Mouse (Mus musculus) hindbrain, embryonic 10.5 days (tissue): ENCODE measurements at regions not wholly inside any gene's neighbourhood (a gene's known extent, or its start where the extent isn't known, plus 50 kb on each side); places are given as distances from the start of the nearest gene placed in this dataset.
A peak's percentile ranks its signal among the peaks of the same experiment; 100 is the strongest.

ENCODE experiments used
- DNase-seq: peaks from one replicate; pipeline ENCODE4 v3.0.0-alpha.2; 2017; ENCODE audit warnings: low spot score
- H3K27ac ChIP-seq: fragments of 300-500 bp; sonication (generic); 2 replicates; pipeline ENCODE4 v1.5.1; 2016; ENCODE audit warnings: mild to moderate bottlenecking, moderate library complexity
- H3K27me3 ChIP-seq: fragments of 300-500 bp; sonication (generic); 2 replicates; pipeline ENCODE4 v1.6.1; 2016; ENCODE audit warnings: mild to moderate bottlenecking; ENCODE audit not compliant: poor library complexity, insufficient read depth, severe bottlenecking
- H3K36me3 ChIP-seq: fragments of 300-500 bp; sonication (generic); 2 replicates; pipeline ENCODE4 v1.6.1; 2016; ENCODE audit warnings: mild to moderate bottlenecking, moderate library complexity
- H3K4me1 ChIP-seq: fragments of 300-500 bp; sonication (generic); replicated peaks from 2 replicates; pipeline ENCODE4 v1.6.1; 2016; ENCODE audit warnings: mild to moderate bottlenecking
- H3K4me3 ChIP-seq: fragments of 300-500 bp; sonication (generic); 2 replicates; pipeline ENCODE4 v1.5.1; 2016; ENCODE audit warnings: mild to moderate bottlenecking, moderate library complexity
- H3K9me3 ChIP-seq: fragments of 300-500 bp; sonication (generic); 2 replicates; pipeline ENCODE4 v1.6.1; 2016; ENCODE audit warnings: mild to moderate bottlenecking, moderate library complexity
- WGBS: fragments of 180-500 bp; shearing (Covaris S2); methylation state at CpG from one replicate; pipeline ENCODE4 v1.1.7; 2016; 5-methylcytosine and 5-hydroxymethylcytosine counted together

DNA sequence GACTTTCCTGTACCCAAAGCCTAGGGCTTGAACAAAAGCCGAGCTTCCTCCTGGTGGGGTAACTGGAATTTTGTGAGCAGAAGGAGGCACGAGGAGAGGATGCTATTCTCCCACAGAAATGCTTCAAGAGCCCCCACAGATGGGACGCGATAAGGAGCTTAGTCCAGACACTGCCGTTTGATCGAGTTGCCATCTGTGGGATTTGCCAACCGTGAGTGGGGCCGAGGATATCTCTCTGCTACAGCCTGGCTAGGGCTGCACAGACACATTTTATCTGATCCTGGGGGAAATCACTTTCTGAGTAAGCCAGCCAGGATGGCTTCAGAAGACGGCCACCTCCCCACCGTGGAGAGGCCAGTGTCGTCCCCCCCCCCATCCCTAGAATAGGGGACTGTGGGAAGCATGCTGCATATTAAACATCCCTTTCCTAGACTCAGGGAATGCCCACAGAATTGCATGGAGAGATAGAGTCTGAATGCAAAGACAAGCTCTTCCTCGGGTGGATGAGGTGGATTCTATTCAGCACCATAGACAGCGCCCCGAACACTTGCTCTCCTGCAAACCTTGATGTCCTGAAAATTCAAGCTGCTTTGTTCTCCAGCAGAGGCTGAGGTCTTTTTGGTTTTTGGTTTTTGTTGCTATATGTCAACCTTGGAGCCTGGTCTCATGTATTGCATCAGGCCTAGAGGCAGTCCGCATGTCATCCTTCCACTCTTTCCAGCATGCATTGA lies 611.6 kb upstream of the Fam19a5 start:
- Histone ChIP-seq H3K36me3 (no peaks in the 10 kb centered on the region), H3K27ac (no peak overlapping the region), H3K4me1 (no peaks in the 10 kb centered on the region), H3K27me3 (no peaks in the 10 kb centered on the region), H3K9me3 (no peaks in the 10 kb centered on the region), H3K4me3 (no peak overlapping the region)
- DNase-seq = peak; percentile 57
- 62% methylated on average over 15 of the region's 15 CpGs for WGBS

DNA sequence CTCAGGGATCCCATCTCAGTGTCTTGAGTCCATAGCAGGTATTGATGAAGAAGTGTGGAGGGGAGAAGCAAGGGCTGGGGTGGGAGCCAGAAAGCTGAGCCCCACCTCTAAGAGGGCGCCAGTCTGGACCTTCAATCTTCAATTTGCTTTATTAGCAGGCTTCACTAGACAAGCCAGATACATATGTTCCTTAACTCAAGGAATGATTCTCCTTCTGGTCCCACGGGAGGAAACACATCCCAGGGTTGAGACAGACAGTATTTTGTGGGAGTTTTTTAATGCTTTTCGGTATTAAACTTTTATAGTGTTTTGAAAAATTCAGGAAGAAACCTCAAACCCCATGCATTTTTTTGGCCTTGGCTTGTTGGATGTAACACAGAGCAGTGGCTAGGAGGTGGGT lies 606.7 kb upstream of the Fam19a5 start:
- H3K27ac ChIP-seq = no peak overlapping the region
- no peaks in the 10 kb centered on the region for H3K4me1 ChIP-seq
- no peak for DNase-seq
- 87% methylated on average over 3 of the region's 3 CpGs for WGBS
- no peaks in the 10 kb centered on the region for H3K9me3 ChIP-seq
- H3K27me3 ChIP-seq = no peaks in the 10 kb centered on the region
- H3K36me3 ChIP-seq = no peaks in the 10 kb centered on the region
- no peak overlapping the region for H3K4me3 ChIP-seq

DNA sequence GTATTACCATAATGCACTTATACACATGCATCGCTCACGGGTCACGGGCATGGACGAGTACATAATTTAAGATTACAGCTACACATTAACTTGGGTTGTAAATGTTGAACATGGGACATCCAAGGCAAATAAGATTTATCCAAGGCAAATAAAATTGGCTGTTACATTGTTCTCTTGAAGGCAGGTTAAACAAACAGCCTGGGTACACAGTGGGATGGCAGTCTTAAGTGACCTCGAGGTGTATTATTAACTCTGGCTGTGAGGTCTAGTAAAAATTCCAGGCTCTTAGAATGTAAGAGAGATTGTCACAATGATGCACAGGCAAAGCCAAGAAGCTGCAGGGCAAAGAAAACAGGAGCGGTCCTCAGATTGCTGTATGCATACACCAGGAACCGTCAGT lies 599.6 kb upstream of the Fam19a5 start:
- no peak overlapping the region for H3K27ac ChIP-seq
- no peak for DNase-seq
- no peaks in the 10 kb centered on the region for H3K9me3 ChIP-seq
- H3K36me3 ChIP-seq = no peaks in the 10 kb centered on the region
- no peaks in the 10 kb centered on the region for H3K27me3 ChIP-seq
- H3K4me1 ChIP-seq = peaks cover 10% of the 10 kb centered on the region; the same call in 1 of the 2 replicates
- no peak overlapping the region for H3K4me3 ChIP-seq
- 94% methylated on average over 7 of the region's 7 CpGs for WGBS

DNA sequence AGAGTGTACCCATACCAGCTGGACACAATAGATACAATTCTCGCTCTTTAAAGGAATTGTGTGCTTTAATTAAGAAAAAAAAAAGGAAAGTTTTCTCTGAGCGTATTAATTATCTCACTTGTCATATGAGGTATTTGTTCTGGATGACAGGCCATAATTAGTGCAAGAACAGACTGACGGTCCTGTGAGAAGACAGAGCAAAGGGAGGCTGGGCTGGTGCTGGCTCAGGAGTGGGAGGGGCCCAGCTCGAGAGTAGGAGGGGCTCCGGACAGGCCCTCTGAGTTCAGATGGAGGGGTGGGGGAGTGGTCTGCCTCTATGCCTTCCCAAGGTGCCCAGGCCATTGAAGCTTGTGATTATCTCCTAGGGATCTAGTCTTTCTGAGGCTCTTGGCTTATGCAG lies 591.5 kb upstream of the Fam19a5 start:
- WGBS = 67% methylated on average over 5 of the region's 5 CpGs
- DNase-seq = no peak

DNA sequence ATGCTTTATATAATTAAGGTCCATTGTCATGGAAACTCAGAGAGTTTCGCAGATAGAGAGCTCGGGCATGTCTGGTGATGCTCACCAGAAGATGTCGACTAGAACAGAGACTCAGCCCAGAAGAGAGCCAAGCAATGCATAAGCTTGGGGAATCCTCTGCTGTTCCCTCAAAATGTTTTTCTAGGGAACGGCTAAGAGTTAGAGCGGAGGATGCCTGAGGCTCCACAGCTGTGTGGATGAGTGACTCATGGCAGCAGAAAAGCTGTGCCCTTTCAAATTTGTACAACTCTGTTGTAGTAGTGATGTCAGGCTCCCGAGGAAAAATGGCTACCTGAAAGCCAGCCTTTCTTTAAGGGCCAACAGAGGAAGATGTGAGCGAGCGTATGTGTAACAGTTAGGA lies 586.2 kb upstream of the Fam19a5 start:
- no peaks in the 10 kb centered on the region for H3K9me3 ChIP-seq
- no peaks in the 10 kb centered on the region for H3K27me3 ChIP-seq
- no peaks in the 10 kb centered on the region for H3K4me1 ChIP-seq
- no peak overlapping the region for H3K27ac ChIP-seq
- H3K36me3 ChIP-seq = no peaks in the 10 kb centered on the region
- WGBS = 88% methylated on average over 8 of the region's 8 CpGs
- no peak for DNase-seq
- no peak overlapping the region for H3K4me3 ChIP-seq

More for the DNA sequence above, 591.5 kb upstream of the Fam19a5 start:
- H3K27ac ChIP-seq = no peak overlapping the region
- H3K27me3 ChIP-seq = no peaks in the 10 kb centered on the region
- H3K36me3 ChIP-seq = no peaks in the 10 kb centered on the region
- H3K4me3 ChIP-seq = no peak overlapping the region
- H3K4me1 ChIP-seq = no peaks in the 10 kb centered on the region
- H3K9me3 ChIP-seq = no peaks in the 10 kb centered on the region

DNA sequence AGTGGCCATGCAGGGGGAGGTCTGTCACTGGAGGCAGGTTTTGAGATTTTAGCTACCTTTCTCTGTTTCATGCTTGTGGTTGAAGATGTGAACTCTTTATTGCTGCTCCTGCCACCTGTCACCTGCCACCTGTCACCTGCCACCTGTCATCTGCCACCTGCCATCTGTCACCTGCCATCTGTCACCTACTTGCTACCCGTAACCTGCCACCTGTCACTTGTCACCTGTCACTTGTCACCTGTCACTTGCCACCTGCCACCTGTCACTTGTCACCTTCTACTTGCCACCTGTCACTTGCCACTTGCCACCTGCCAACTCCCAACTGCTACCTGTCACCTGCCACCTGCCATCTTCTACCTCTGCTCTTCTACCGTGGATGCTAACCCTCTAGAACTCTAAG lies 581.2 kb upstream of the Fam19a5 start:
- H3K27ac ChIP-seq = no peak overlapping the region
- 85% methylated on average over 2 of the region's 2 CpGs for WGBS
- no peaks in the 10 kb centered on the region for H3K9me3 ChIP-seq
- no peak for DNase-seq
- no peaks in the 10 kb centered on the region; the same call in 1 of the 2 replicates for H3K4me1 ChIP-seq
- no peak overlapping the region for H3K4me3 ChIP-seq
- H3K36me3 ChIP-seq = no peaks in the 10 kb centered on the region
- no peaks in the 10 kb centered on the region for H3K27me3 ChIP-seq

DNA sequence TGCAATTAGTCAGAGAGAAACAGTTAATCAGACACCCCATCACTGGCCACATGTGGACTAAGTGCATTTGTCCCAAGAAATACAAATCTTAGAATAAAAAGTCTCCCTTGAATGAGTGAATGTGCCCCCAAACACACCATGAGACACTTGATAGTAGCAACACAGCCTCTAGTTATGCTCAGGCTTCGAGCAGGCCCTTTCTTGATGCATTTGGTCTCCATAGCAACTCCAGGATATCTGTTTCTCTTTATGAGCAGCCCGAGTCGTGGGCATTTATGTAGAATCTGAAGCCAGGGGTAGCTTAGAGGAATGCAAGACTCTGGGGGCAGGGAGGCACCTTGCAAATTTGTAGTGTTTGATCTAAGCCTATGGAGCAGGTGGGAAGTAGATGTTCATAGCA lies 580.6 kb upstream of the Fam19a5 start:
- Histone ChIP-seq H3K4me3 (no peak overlapping the region), H3K27ac (no peak overlapping the region), H3K27me3 (no peaks in the 10 kb centered on the region), H3K36me3 (no peaks in the 10 kb centered on the region), H3K9me3 (no peaks in the 10 kb centered on the region), H3K4me1 (no peaks in the 10 kb centered on the region; the same call in 1 of the 2 replicates)
- no peak for DNase-seq
- WGBS = 44% methylated on average over 3 of the region's 3 CpGs

DNA sequence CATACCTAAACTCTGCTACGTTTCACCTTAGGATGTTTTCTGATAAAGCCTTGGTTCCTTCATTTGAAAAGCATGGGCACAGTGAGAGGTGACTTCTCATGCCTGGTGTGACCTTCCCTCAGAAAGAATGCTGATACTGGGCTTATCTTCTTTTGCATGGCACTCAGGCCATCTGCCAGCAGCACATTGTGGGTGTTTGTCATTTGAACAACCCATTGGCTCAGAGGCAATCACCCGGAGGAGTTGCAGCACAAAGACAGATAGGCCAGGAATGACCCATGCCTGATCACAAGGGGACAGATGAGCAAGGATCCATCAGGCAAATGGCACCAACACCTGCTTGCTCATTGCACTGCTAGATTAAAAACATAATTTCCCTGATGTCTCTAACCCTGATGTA lies 572.7 kb upstream of the Fam19a5 start:
- Histone ChIP-seq H3K4me1 (no peaks in the 10 kb centered on the region), H3K27ac (no peak overlapping the region), H3K4me3 (no peak overlapping the region), H3K27me3 (no peaks in the 10 kb centered on the region), H3K36me3 (no peaks in the 10 kb centered on the region), H3K9me3 (no peaks in the 10 kb centered on the region)
- WGBS = 84% methylated on average over 2 of the region's 2 CpGs
- DNase-seq = no peak

DNA sequence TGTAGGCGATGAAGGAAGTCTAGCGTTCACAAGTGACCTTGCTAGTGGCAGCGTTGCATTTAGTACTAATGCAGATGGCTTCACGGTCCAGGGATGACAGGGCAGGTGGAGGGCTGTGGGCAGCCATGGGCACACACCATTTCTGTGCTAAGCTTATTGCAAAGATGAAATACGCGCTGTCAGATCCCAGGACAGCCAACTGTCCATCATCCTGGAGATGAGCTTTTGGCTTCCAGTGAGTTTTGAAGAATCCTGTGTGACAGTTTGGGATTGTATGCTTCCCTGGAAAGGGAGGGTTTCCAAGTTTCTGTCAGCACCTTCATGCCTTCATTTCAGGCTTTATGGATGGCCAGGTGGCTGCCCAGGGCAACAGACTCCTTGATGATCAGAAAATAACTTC lies 547.9 kb upstream of the Fam19a5 start:
- H3K4me1 ChIP-seq = peaks cover 7% of the 10 kb centered on the region; the same call in 1 of the 2 replicates
- H3K27ac ChIP-seq = no peak overlapping the region
- H3K4me3 ChIP-seq = no peak overlapping the region
- H3K27me3 ChIP-seq = no peaks in the 10 kb centered on the region
- DNase-seq = no peak
- H3K9me3 ChIP-seq = peaks cover 10% of the 10 kb centered on the region; the same call in 1 of the 2 replicates
- 87% methylated on average over 6 of the region's 6 CpGs for WGBS
- H3K36me3 ChIP-seq = no peaks in the 10 kb centered on the region

DNA sequence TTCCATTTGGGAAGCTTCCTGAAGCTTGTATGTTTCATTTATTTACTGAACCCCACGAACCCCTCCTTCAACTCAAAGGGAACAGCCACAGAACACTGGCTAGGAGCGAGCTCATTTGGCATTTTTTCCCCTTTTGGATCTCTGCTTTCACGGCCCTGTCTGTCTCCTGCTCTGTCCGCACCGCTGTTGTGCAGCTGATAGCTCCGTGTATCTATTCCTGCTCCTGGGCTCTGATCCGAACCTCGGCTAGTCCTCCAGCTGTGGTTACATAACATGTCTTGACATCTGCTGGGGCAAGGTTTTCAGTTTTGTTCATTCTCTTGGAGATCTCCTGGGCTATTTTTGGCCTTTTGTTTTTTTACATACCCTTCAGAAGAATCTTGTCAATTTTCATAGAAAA lies 525.1 kb upstream of the Fam19a5 start:
- 69% methylated on average over 8 of the region's 8 CpGs for WGBS
- no peak overlapping the region for H3K4me3 ChIP-seq
- no peak for DNase-seq
- H3K27me3 ChIP-seq = no peaks in the 10 kb centered on the region
- peaks cover 6% of the 10 kb centered on the region; the same call in 1 of the 2 replicates for H3K4me1 ChIP-seq
- no peaks in the 10 kb centered on the region for H3K36me3 ChIP-seq
- no peak overlapping the region for H3K27ac ChIP-seq
- H3K9me3 ChIP-seq = no peaks in the 10 kb centered on the region

DNA sequence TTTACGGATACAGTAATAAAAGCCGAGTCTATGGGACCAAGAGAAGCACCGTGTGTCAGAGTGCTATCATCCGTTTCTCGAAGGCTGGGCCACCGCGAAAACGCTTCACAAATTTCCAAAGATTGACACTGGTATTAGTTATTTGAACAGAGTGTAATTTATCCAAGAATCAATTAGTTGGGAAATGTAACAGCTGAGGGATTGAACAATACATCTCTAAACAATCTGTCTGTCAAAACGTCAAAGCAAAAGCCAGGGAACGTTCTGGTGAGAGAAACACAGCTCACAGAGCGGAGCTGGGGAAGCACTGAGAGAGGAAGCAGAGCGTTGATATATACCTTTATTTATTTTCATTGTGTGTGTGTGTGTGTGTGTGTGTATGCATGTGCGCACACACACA lies 498.1 kb upstream of the Fam19a5 start:
- Histone ChIP-seq H3K27me3 (no peaks in the 10 kb centered on the region), H3K9me3 (no peaks in the 10 kb centered on the region), H3K4me1 (no peaks in the 10 kb centered on the region), H3K36me3 (no peaks in the 10 kb centered on the region), H3K27ac (no peak overlapping the region), H3K4me3 (no peak overlapping the region)
- WGBS = 89% methylated on average over 13 of the region's 13 CpGs
- DNase-seq = no peak

DNA sequence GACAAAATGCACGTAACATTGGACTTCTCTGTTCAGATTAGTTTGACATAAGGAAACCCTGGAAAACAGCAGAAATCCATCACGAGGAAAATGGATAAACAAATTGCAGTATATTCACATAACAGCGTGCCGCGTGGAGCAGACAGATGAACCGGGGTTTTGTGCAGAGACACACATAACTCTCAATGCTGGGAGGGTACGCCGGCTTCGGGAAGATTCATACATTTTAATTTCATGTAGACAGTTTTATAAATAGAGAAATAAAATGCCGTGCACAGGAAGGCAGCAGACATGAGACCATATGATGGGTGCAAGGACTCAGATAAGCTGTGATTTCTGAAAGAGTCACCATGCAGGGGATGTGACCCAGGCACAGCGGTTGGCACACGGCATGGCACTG lies 489.9 kb upstream of the Fam19a5 start:
- 95% methylated on average over 12 of the region's 12 CpGs for WGBS

DNA sequence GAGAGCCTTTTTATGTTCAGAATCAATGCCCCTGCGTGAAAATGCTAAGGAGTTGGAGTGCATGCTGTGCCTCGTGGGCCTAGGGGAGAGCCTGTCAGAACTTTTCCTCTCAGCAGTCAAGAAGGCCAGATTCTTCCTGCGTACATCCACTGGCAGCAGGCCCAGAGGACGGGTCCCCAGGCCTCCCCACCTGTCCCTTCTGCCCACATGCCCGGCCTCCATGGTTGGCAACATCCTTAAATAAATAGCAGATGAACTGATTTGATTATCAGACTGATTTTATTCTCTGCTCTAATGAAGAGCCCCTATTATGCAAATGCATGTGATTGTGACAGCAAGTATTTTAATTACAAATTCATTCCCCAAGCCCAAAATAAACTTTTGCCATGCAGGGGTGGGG lies 479.2 kb upstream of the Fam19a5 start:
- Histone ChIP-seq H3K4me3 (no peak overlapping the region), H3K27me3 (no peaks in the 10 kb centered on the region), H3K4me1 (0 out of 2 replicates have a peak, but pooled peaks cover 3% of the 10 kb centered on the region), H3K9me3 (no peaks in the 10 kb centered on the region), H3K36me3 (no peaks in the 10 kb centered on the region), H3K27ac (no peak overlapping the region)
- WGBS = 56% methylated on average over 5 of the region's 5 CpGs
- DNase-seq = no peak

More for the DNA sequence above, 489.9 kb upstream of the Fam19a5 start:
- no peaks in the 10 kb centered on the region for H3K4me1 ChIP-seq
- no peaks in the 10 kb centered on the region for H3K9me3 ChIP-seq
- H3K27me3 ChIP-seq = no peaks in the 10 kb centered on the region
- no peak overlapping the region for H3K4me3 ChIP-seq
- no peaks in the 10 kb centered on the region for H3K36me3 ChIP-seq
- DNase-seq = no peak
- H3K27ac ChIP-seq = no peak overlapping the region

DNA sequence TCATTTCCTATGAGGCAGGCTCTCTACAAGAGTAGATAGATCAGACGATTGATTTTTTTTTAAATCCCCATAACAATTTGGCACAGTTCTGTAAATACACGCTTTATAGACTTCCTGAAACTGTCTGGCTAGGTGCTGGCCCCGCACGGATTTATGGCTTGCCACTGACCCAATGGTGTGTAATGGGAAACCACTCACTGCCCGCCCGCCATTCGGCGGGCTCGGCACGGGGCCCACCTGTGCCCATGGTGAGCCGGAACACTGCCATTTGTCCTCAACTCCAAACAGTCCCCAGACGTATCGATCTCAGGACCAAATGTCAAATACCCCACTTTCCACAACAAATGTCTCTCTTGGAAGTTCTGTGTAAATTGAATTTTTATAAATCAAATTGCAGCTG lies 475.8 kb upstream of the Fam19a5 start:
- Histone ChIP-seq H3K27ac (no peak overlapping the region), H3K27me3 (no peaks in the 10 kb centered on the region), H3K4me1 (0 out of 2 replicates have a peak, but pooled peaks cover 3% of the 10 kb centered on the region), H3K36me3 (no peaks in the 10 kb centered on the region), H3K9me3 (no peaks in the 10 kb centered on the region), H3K4me3 (no peak overlapping the region)
- DNase-seq = no peak
- 95% methylated on average over 13 of the region's 13 CpGs for WGBS
